Mouse (Mus musculus) heart, postnatal 0 days (tissue): ENCODE results near the gene Stk26. TPM values are rescaled to one million over a fixed set of nuclear protein-coding genes. Genes with fewer than 3 reads are reported as not detected.

Source experiments
- ATAC-seq: fragments of 200-750 bp; cut with Nextera tagmentation; 2 replicates; pipeline ENCODE4 v1.8.0; 2017; ENCODE audit warnings: low read depth, moderate number of reproducible peaks, moderate library complexity; ENCODE audit not compliant: insufficient read depth
- DNase-seq: peaks from one replicate; pipeline ENCODE4 v3.0.0-alpha.2; 2016; ENCODE audit warnings: low spot score
- H3K27ac ChIP-seq: fragments of 300-500 bp; sonication (generic); 2 replicates; pipeline ENCODE4 v1.5.1; 2014; ENCODE audit warnings: low read depth, mild to moderate bottlenecking
- H3K27me3 ChIP-seq: fragments of 300-500 bp; sonication (generic); 2 replicates; pipeline ENCODE4 v1.6.1; 2014; ENCODE audit warnings: low read length, mixed read lengths; ENCODE audit not compliant: control insufficient read depth, insufficient read depth
- H3K36me3 ChIP-seq: fragments of 300-500 bp; sonication (generic); replicated peaks from 2 replicates; pipeline ENCODE4 v1.6.1; 2014; ENCODE audit warnings: low read length, mixed read lengths; ENCODE audit not compliant: control insufficient read depth, insufficient read depth
- H3K4me1 ChIP-seq: fragments of 300-500 bp; sonication (generic); 2 replicates; pipeline ENCODE4 v1.6.1; 2014; ENCODE audit warnings: antibody characterized with exemption; ENCODE audit not compliant: control insufficient read depth, insufficient read depth
- H3K4me2 ChIP-seq: fragments of 300-500 bp; sonication (generic); 2 replicates; pipeline ENCODE4 v1.6.1; 2014; ENCODE audit warnings: low read depth, mild to moderate bottlenecking, low read length, moderate library complexity
- H3K4me3 ChIP-seq: fragments of 300-500 bp; sonication (generic); 2 replicates; pipeline ENCODE4 v1.5.1; 2014; ENCODE audit warnings: low read depth, low read length
- H3K9ac ChIP-seq: fragments of 300-500 bp; sonication (generic); replicated peaks from 2 replicates; pipeline ENCODE4 v1.6.1; 2014; ENCODE audit warnings: low read depth, low read length, mixed read lengths
- H3K9me3 ChIP-seq: fragments of 300-500 bp; sonication (generic); replicated peaks from 2 replicates; pipeline ENCODE4 v1.6.1; 2016; ENCODE audit warnings: low read length; ENCODE audit not compliant: control insufficient read depth
- CTCF ChIP-seq: IDR thresholded peaks from 2 replicates; pipeline ENCODE4 v1.5.1; 2016; ENCODE audit warnings: antibody characterized with exemption, control low read depth, low read depth
- EP300 ChIP-seq: IDR thresholded peaks from 2 replicates; pipeline ENCODE4 v1.6.1; 2016; ENCODE audit warnings: antibody characterized with exemption, low read depth
- whole genome bisulfite sequencing: fragments of 180-500 bp; shearing (Covaris S2); extraction: QIAGEN DNeasy Blood & Tissue Kit; methylation state at CpG from one replicate; pipeline ENCODE4 v1.1.7; 2014; 5-methylcytosine and 5-hydroxymethylcytosine counted together
- polyA plus RNA-seq: library from polyadenylated mRNA; unstranded; fragments of >200 nt; fragmentation: Nextera tagmentation; extraction: Ambion mirVana; gene quantifications from 2 replicates; pipeline ENCODE4 v1.2.1, GENCODE M21; 2015
- total RNA-seq: library from RNA; depleted of rRNA; stranded (reverse); fragments of >200 nt; gene quantifications from 2 replicates; pipeline ENCODE4 v1.2.3, GENCODE M21; 2014; ENCODE audit warnings: low replicate concordance; rRNA removed

Gene Stk26
- total RNA-seq (3.4 and 5.2 TPM in 2 replicates), polyA plus RNA-seq (1.1 and 1.8 TPM in 2 replicates)

- no peaks in the 10 kb centered on the region for H3K36me3 ChIP-seq
- peak; percentile 70 for ATAC-seq
- H3K9ac ChIP-seq: peak within 1 kb of the TSS; percentile 33
- no peaks in the 10 kb centered on the region for H3K27me3 ChIP-seq
- H3K4me2 ChIP-seq: peak within 1 kb of the TSS; percentile 86
- no peak within 1 kb of the TSS for H3K27ac ChIP-seq
- no peak for TF ChIP-seq EP300
- no peak for TF ChIP-seq CTCF
- peak; percentile 21 for DNase-seq
- WGBS: 18% methylated on average over 26 of the region's 31 CpGs
- no peaks in the 10 kb centered on the region for H3K9me3 ChIP-seq
- H3K4me1 ChIP-seq: no peaks in the 10 kb centered on the region
- H3K4me3 ChIP-seq: peak within 1 kb of the TSS; percentile 52
Measured at GRCm38 (mm10) chrX:50840847-50841560, at the start of gene Stk26. Stk26 (plus strand) TSS chrX:50841047.

GRCm38 (mm10) chrX:50793005-50793680, 47.7 kb upstream of the Stk26 start:
- Histone ChIP-seq H3K4me2 (no peak overlapping the region), H3K9me3 (no peaks in the 10 kb centered on the region), H3K9ac (no peak overlapping the region), H3K27ac (no peak overlapping the region), H3K36me3 (no peaks in the 10 kb centered on the region), H3K4me1 (no peaks in the 10 kb centered on the region), H3K4me3 (no peak overlapping the region), H3K27me3 (no peaks in the 10 kb centered on the region)
- DNase-seq: no peak
- whole genome bisulfite sequencing: 43% methylated on average over 4 of the region's 4 CpGs
- TF ChIP-seq CTCF (no peak), EP300 (no peak)
- ATAC-seq: no peak

GRCm38 (mm10) chrX:50797798-50798197, 43.0 kb upstream of the Stk26 start:
- Histone ChIP-seq H3K4me1 (no peaks in the 10 kb centered on the region), H3K27ac (no peak overlapping the region), H3K4me2 (no peak overlapping the region), H3K36me3 (no peaks in the 10 kb centered on the region), H3K4me3 (no peak overlapping the region), H3K27me3 (no peaks in the 10 kb centered on the region), H3K9me3 (no peaks in the 10 kb centered on the region), H3K9ac (no peak overlapping the region)
- ATAC-seq (no peak), DNase-seq (no peak)
- no peak for TF ChIP-seq EP300
- TF ChIP-seq CTCF: no peak
- 54% methylated on average over 1 of the region's 1 CpGs for WGBS

- Histone ChIP-seq H3K9ac (no peak overlapping the region), H3K27ac (no peak overlapping the region), H3K9me3 (no peaks in the 10 kb centered on the region), H3K4me2 (no peak overlapping the region), H3K36me3 (no peaks in the 10 kb centered on the region), H3K4me3 (no peak overlapping the region), H3K4me1 (no peaks in the 10 kb centered on the region), H3K27me3 (no peaks in the 10 kb centered on the region)
- DNase-seq: no peak
- TF ChIP-seq EP300 (no peak), CTCF (no peak)
- ATAC-seq: no peak
- 82% methylated on average over 10 of the region's 10 CpGs for WGBS
Measured at GRCm38 (mm10) chrX:50798571-50798970, 42.3 kb upstream of the Stk26 start.

- DNase-seq (no peak), ATAC-seq (no peak)
- TF ChIP-seq CTCF (no peak), EP300 (no peak)
- Histone ChIP-seq H3K27me3 (no peaks in the 10 kb centered on the region), H3K4me2 (no peak overlapping the region), H3K36me3 (no peaks in the 10 kb centered on the region), H3K4me1 (no peaks in the 10 kb centered on the region), H3K9ac (no peak overlapping the region), H3K27ac (no peak overlapping the region), H3K9me3 (no peaks in the 10 kb centered on the region), H3K4me3 (no peak overlapping the region)
- 65% methylated on average over 8 of the region's 8 CpGs for WGBS
Measured at GRCm38 (mm10) chrX:50799656-50800188, 41.1 kb upstream of the Stk26 start.
